Mouse (Mus musculus) c-Kit-positive CD71-positive TER-119-positive erythroid progenitor cells, embryonic 14.5 days (primary cell): ENCODE results near the gene Slc4a7.
"Not testable (repeated sequence)": the region's sequence is repeated elsewhere in the genome, so short reads cannot be mapped to it uniquely, and the experiment has no call there.

ENCODE experiments used
- DNase-seq: peaks from one replicate; pipeline ENCODE4 v3.0.0-alpha.2; 2013; ENCODE audit warnings: low spot score

Slc4a7 gene

DNA sequence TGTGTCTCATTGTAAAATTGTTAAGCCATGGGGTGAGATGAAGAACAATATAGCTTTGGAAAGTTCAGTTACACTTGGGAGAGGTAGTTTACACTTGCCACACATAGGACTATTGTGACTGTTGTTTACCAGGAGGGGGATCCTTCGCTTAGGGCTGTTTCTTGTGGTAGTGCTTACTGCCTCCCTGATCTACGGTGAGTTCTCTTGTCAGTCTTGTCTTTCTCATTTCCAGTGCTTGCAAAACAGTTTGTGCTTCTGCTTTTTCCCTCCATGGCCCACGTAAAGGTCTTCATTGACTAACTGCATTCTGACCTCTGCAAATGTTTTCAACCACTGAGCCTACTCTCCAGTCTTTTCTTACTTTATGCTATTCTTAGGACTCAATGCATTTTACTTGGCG, 98.3 kb downstream of the Slc4a7 start:
- DNase-seq, result no peak

DNA sequence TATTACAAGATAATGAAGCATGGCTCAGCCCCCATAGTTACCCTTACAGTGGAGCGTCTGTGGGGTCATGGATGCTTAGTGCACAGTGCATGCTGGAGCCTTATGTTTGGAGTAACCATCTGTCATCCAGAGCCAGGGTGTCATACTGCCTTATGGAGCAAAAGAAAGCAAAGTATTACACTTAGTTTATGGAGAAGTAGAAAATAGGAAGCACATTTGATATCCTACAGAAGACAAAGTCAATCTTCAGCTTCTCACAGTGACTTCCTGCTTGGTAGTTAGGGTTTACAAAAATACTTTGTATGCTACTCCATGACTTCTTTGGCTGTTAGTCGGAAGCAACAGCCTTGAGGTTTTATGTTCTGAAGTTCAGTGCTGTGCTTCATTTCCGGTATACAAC, 98.7 kb downstream of the Slc4a7 start:
- no peak for DNase-seq

DNA sequence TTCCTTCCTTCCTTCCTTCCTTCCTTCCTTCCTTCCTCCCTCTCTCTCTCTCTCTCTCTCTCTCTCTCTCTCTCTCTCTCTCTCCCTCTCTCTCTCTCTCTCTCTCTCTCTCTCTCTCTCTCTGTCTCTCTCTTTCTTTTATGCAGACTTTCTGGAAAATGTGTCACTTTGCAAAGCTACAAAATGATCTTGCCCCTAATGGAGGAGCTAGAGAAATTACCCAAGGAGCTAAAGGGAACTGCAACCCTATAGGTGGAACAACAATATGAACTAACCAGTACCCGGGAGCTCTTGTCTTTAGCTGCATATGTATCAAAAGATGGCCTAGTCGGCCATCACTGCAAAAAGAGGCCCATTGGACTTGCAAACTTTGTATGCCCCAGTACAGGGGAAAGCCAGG, 101.0 kb downstream of the Slc4a7 start, which contains the start of gene Nek10:
TSS of gene Nek10 (plus strand) at position 301 of the 400 bp plus-strand sequence.
- DNase-seq, result not testable (repeated sequence)

DNA sequence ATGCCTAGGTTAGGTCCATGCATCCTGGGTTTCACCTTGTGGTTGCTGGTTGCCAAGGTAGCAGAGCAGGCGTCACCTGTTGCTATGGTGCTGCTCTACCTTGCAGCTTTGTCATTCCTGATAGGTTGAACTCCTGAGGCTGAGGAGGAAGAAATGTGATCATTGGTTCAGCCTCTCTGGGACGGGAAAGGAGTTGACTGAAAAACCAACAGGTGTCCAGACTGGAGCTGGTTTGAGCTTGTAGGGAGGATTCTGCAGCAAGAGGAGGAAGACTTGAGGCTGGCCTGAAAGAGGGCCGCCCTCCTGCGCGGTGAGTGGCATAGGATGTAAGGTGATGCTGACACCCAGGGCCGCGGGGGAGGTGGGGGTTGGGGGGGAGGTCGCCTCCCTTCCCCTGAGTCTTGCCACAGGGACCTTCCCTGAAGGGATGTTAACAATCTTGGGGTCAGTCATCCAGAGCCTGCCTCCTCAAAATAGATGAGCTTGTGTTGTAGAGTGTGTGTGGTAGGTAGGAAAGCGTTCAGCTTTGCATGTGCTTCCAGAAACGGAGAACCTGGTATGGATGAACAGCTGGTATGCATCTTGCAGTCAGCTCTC, 101.9 kb downstream of the Slc4a7 start:
- DNase-seq, result no peak

DNA sequence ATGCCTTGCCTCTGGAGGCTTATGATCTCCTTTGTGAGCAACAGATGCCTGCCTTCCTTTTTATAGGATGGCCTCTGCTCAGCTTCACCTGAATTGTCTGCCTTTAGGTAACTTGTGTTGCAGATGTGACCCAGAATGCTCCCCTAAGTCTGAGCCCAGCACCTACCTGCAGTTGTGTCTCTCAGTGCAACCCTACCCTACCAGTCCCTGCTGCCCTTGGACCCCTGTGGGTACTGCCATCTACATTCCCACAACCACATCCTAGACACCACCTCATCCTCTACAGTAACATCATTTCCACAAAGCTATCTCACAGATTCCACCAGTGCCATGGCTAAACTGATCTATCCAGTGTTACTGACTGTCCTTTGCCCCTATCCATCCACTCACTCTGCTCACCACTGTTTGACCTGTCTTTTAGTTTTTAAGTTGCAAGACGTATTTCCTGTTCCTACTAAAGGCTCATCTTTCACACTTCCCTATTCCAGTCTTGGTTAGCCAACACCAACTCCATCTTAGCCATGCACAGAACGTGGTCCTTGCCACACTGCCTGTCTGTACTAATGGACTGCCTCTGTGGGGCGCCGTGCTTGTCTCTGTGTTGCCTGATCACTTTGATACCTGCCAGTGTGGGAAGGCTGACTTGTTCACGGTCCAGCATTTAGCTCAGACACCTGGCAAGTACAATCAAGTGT, 102.6 kb downstream of the Slc4a7 start:
- DNase-seq, result no peak

DNA sequence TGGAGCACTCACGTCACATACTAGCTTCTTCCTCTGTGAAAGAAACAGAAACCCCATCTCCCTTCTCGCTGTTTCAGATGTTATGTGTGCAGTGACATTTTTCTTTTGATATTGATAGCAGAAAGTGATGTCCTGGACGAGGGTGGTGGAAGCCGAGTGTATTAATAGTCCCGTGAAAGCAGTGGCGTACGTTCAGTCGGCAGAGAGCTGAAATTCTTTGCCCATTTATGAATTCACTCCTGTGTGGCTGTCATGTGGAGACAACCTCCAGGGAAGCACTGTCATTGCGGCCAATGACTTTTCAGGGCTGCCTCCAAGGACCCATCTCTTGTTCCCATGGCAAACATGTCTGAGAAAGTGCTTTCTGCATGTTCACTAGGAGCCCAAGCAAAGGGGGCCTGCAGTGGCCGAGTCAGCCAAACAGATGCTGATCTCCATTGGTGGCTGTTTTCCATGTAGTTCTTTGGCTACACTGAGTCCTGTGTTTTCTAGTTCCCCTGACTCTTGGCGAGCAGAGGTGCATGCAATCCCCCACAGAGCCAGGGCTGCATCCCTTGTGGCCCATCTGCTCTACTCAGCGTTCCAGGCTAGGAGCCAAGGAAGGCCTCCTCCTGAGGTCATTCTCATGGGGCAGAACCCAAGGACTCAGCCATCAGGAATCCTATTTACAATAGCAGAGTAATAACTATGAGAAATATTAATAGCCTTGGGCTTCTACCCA, 130.6 kb downstream of the Slc4a7 start:
- DNase-seq, result no peak

DNA sequence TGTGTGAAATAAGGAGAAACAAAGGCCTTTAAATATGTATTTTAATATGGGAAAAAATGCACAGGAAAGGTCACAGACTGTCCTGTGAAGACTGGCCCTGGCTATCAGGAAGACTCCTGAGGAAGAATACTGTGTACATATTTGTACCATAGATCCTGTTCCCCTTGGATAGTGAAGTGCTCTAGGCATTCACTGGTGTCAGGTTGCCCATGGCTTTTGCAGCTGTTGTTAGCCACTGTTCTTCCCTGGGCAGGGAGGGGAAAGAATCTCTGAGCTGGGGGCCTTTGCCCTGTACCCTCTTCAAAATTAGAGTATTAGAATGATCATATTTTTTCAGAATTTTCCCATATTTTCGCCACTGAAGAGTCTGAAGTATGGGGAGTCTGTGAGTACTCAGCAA, 131.4 kb downstream of the Slc4a7 start:
- no peak for DNase-seq

DNA sequence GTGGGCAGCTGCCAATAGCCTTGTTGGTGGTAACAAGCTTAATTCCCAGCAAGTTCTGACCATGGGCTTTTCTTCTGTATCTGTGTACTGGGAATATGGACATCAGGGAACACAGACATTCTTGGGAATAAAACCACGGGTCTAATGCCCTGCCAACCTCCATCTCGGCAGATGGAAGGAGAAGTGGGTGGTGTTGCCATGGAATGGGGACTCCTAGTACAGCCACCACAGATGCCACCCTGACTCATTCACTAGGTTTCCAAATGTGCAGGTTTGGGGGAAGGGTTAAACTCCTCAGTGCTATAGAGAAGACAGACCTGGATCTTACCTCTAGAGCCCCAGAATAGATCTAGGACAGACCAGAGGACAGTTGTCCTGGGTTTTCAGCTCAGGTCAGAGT, 132.2 kb downstream of the Slc4a7 start:
- DNase-seq, result no peak

DNA sequence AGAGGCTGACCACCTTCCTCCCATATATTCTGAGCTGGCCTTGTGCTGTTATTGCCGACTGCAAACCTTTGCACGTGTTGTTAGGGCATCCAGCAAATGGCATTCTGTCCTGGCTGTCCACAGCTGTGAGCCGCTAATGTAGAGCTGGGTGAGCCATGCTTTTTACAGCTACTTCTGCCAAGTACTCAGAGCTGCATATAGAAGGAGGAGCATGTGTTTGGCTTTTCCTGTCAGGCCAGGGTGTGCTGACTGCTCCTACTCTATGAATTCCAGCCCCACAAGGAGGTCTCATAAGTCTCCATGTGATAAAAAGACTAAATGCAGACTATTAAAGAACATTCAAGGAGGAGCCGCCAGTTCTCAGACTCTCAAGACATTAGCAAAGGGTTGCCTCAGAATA, 135.5 kb downstream of the Slc4a7 start:
- no peak for DNase-seq

DNA sequence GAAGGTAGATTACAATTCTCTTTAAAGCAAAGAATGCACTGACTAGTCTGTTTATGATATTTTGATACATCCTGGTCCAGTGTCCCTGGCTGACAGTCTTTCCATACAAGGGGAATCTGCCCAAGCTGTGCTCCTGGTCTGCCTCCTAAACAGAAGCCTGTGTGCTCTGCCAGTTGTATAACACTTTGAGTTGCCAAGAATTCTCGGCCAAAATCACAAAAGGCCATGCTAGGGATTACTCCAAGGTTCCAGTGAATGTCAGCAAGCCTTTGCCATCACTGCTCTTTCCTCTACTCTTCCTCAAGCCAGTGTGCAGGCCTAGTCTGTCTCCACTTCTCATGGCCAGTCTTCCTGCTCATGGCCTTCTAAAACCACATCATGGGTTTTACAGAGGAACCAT, 136.0 kb downstream of the Slc4a7 start:
- no peak for DNase-seq

DNA sequence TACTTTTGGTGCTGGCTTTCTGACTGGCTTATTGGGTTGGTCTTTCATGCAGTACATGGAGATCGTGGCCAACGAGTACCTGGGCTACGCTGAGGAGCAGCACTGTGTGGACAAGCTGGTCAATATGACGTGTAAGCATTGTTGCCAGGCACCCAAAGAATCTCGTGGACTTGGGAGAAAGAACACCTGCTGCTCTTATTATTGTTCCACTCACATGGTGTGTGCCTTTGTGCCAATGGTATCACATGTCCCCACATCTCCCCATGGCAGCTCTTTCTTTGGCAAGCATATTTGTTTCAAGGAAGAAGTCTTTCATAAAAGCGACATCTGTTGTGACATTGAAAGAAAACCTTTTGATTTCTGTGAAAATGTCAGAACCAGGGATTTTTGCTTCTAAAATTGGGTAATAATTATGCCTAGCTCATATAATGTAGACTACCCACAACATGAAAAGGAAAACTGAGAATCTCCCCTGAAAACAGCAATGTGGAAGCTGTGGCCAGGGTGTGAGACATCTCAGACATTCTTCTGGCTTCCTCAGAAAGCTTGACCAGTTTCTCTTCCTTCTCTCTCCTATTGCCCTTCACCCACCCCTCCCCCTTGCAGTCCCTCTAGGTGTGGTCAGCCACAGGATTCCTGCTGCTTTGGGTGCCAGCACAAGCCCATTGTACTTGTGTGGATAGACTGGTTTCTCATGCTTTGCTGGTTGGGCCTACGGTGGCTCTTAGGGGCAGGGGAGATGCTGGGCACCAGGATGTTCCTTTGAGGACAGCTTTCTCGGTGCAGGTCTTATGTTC, 140.9 kb downstream of the Slc4a7 start:
- DNase-seq, result no peak
